ENCODE assay signal across 11 mouse cellular contexts in the genomic region with DNA sequence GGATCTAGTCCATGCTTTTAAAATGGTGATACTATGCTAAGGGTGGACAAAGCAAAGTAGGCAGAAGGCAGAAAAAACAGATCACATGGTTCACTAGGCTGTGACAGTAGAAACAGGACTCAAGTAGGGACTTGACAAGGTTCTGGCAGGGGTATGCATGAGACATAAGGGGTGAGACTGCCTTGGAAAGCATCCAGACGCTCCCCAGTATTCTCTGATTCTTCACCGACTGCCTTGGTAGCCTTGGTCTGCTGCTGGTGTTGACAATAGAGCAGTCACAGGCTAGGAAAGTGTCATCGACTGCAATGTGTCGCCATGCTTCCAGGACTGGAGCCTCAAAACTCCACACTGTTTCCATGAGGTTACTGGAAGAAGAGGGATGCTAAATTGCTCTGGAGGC.
"Had no signal": no experiment of that assay in that cellular context is flagged by ENCODE, and none has a peak within 500 bp of the region (broad histone marks: within the 10 kb centered on the region; RNA-seq: fewer than 3 reads in every experiment).

No protein-coding gene starts in this region.

- H3K4me1 ChIP-seq: limb, embryonic 15.5 days; liver, embryonic 12.5 days had no signal

- H3K36me3 ChIP-seq: limb, embryonic 15.5 days; liver, embryonic 12.5 days had no signal

- ATAC-seq: liver, embryonic 12.5 days had no signal

- H3K4me2 ChIP-seq: limb, embryonic 15.5 days; liver, embryonic 12.5 days; lung, embryonic 14.5 days; midbrain, embryonic 11.5 days had no signal

- DNase-seq: kidney, postnatal 14 days; lung, embryonic 14.5 days; lung, postnatal 10 days; lung, postnatal 4 days; thymus, postnatal 4 days had no signal

- H3K27ac ChIP-seq: left cerebral cortex, adult 2 months; limb, embryonic 15.5 days; liver, embryonic 12.5 days; stomach, postnatal 0 days had no signal

- H3K9ac ChIP-seq: limb, embryonic 15.5 days; liver, embryonic 12.5 days; lung, embryonic 14.5 days had no signal

- H3K4me3 ChIP-seq: left cerebral cortex, adult 2 months; limb, embryonic 15.5 days; liver, embryonic 12.5 days; myocyte had no signal

- H3K9me3 ChIP-seq: limb, embryonic 15.5 days; liver, embryonic 12.5 days had no signal

- H3K27me3 ChIP-seq: limb, embryonic 15.5 days; liver, embryonic 12.5 days had no signal
